Mouse (Mus musculus) ovary, postnatal 10 days (tissue): Measurements from ENCODE around the gene Nacc1.
A peak's percentile ranks its signal among the peaks of the same experiment; 100 is the strongest.
"Not testable (repeated sequence)": the region's sequence is repeated elsewhere in the genome, so short reads cannot be mapped to it uniquely, and the experiment has no call there.

Experiments used
- DNase-seq: peaks from one replicate; pipeline ENCODE4 v3.0.0; 2022; ENCODE audit warnings: low spot score

The Nacc1 gene

DNA sequence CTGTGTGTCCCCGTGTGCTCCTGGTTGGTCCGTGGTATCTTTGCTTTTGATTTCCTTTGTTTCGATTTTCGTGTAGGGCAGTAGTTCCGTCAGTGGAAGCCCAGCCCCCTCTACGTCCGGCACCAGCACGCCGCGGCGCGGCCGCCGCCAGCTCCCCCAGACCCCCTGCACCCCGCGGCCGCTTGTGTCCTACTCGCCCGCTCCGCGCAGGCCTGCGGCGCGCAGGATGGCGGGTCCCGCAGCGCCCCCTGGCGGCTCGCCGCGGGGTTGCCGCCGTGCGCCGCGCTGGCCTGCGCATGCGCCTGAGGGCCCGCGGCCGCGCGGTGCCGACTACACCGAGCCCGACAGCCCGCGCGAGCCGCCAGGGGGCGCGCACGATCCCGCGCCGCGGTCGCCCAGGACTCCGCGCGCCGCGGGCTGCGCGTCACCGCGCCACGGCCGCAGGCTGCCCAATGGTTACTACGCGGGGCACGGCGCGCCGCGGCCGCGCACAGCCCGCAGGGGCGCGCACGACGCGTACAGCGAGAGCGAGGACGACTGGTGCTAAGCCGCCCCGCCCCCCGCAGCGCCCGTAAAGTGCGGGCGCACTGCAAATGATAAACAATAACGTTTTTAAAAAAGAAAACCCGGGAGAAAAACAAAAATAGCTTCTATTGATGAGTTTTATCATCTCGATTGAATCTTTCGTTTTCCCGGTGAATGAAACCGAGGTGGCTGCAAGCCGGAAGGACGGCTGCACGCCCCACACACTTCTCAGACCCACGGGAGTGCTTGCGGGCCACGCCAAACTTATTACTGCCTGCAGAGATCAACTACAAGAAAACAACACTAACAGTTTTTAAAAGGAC lies 48.3 kb downstream of the Nacc1 start:
- peak; percentile 80 for DNase-seq

GRCm38 (mm10) chr8:84638555-84639161 lies 49.0 kb downstream of the Nacc1 start:
- no peak for DNase-seq

GRCm38 (mm10) chr8:84637946-84638554 lies 49.6 kb downstream of the Nacc1 start:
- DNase-seq: no peak

DNA sequence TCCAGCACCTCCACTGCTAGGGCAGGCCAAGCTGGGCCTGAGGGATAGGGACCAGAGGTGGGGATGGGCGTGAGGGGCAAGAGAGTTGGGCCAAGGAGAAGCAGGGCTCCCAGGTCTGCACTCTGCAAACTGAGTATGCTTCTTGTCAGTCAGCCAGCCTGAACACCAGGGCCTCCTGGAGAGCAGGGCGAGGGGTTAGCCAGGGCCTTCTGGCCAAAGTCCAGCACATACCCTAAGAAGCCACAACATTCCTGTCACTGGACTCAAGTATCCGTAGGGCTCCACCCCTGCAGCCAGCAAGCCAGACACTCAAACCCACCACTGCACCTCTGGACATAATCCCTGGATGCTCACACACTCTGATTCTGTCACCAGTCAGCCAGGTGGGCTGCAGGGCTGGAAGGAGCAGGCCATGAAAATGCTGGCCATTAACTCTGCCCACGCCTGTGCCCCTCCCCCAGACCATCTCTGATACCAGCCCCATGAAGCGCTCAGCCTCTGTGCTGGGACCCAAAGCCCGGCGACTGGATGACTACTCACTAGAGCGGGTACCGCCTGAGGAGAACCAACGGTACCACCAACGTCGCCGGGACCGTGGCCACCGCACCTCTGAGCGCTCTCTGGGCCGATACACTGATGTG lies 51.5 kb downstream of the Nacc1 start:
- no peak for DNase-seq

DNA sequence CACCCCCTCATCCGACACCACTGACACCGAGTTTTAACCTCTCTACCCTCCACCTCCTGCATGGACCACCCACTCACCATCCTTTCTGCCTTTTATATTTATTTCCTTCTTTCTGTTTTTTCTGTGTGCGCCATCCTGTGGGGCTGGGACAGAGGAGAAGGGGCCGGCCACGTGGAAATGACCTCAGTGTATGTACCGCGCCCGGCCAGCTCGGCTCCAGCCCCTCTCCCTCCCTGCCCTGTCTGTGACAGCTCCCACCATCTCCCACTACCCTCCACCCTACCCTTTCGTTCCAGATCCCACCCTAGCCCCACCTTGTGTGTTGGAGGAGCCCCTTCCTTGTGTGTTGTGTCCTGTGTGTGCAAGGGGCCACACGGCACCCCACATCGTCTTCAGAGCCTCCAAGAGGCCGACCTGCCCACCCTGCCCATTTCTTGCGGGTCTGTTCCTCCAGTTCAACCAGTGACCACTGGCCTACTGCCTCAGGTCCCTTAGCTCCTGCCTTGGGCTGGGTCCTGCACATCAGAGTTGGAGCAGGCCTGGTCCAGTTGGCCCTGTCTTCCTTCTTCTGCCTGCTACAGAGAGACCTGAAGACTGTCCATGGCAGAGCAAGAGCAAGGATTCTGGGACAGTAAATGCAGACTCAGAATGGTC lies 52.1 kb downstream of the Nacc1 start:
- DNase-seq: no peak

GRCm38 (mm10) chr8:84634849-84635304 lies 52.8 kb downstream of the Nacc1 start:
- no peak for DNase-seq

GRCm38 (mm10) chr8:84633841-84634584 lies 53.6 kb downstream of the Nacc1 start:
- no peak for DNase-seq

- no peak for DNase-seq
Observed at GRCm38 (mm10) chr8:84631813-84632212, 55.8 kb downstream of the Nacc1 start.

GRCm38 (mm10) chr8:84630145-84630544 lies 57.5 kb downstream of the Nacc1 start:
- DNase-seq: no peak

- DNase-seq: no peak
Observed at GRCm38 (mm10) chr8:84629586-84629985, 58.1 kb downstream of the Nacc1 start.

GRCm38 (mm10) chr8:84623425-84623824 lies 64.2 kb downstream of the Nacc1 start:
- not testable (repeated sequence) for DNase-seq

DNA sequence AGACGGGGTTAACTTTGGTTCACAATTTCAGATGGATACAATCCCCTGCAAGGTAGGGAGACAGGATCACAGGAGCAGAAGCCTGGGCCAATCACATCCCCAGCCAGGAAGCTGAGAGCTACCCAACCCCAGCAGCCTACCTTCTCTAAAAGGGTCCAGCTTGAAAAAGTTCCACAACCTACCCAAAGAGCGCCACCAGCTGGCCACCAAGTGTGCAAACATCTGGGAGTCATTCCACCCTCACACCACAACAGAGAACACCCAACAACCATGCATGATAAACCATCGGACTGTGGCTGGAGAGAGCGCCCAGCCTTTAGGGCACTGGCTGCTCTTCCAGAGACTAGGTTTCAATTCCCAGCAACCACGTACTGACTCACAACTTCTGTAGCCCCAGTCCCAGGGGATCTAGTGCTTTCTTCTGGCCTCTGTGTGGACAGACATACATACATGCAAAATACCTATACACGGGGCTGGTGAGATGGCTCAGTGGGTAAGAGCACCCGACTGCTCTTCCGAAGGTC lies 66.5 kb downstream of the Nacc1 start:
- DNase-seq: no peak
